Mouse (Mus musculus): ENCODE results near the gene Fbxo39. TPM values are rescaled to one million over a fixed set of nuclear protein-coding genes. Genes with fewer than 3 reads are reported as not detected.

The Fbxo39 gene
- total and polyA plus RNA-seq, 2 experiments from 2014 or later = not detected

- no peak for TF ChIP-seq EP300 (IDR thresholded peaks at IDR 0.05; ENCODE audit: low read depth)
- peak overlapping the region; percentile 80 for H3K4me2 ChIP-seq (ENCODE audit: low read depth, low read length)
- DNase-seq (ENCODE audit: low spot score) (peak; percentile 37), ATAC-seq (ENCODE audit: insufficient read depth, low read depth) (peak; percentile 62)
- H3K9me3 ChIP-seq (replicated peaks; ENCODE audit: control insufficient read depth, low read length) = no peaks in the 10 kb centered on the region
- H3K4me1 ChIP-seq (ENCODE audit: control insufficient read depth, insufficient read depth) = peaks cover 5% of the 10 kb centered on the region; the same call in 1 of the 2 replicates
- 12% methylated on average over 42 of the region's 42 CpGs for WGBS
- H3K36me3 ChIP-seq (replicated peaks; ENCODE audit: control insufficient read depth, insufficient read depth, low read length) = no peaks in the 10 kb centered on the region
- H3K27me3 ChIP-seq (ENCODE audit: control insufficient read depth, insufficient read depth, low read length) = no peaks in the 10 kb centered on the region
- no peak overlapping the region for H3K27ac ChIP-seq (ENCODE audit: low read depth)
- H3K4me3 ChIP-seq (ENCODE audit: low read depth, low read length) = peak overlapping the region; percentile 49
- 0 out of 2 replicates have a peak overlapping the region, but pooled peaks have one; percentile 25 for H3K9ac ChIP-seq (replicated peaks; ENCODE audit: low read depth, low read length)
Measured at GRCm38 (mm10) chr11:72361385-72362346, 47.4 kb downstream of the Fbxo39 start.

GRCm38 (mm10) chr11:72362347-72362741, 48.1 kb downstream of the Fbxo39 start, which contains the start of gene Tekt1:
Gene Tekt1, minus strand, starts transcription at chr11:72362442.
- Histone ChIP-seq H3K36me3 (replicated peaks; ENCODE audit: control insufficient read depth, insufficient read depth, low read length) (no peaks in the 10 kb centered on the region), H3K27me3 (ENCODE audit: control insufficient read depth, insufficient read depth, low read length) (no peaks in the 10 kb centered on the region), H3K4me2 (ENCODE audit: low read depth, low read length) (peak within 1 kb of the TSS; percentile 80), H3K9ac (replicated peaks; ENCODE audit: low read depth, low read length) (0 out of 2 replicates have a peak within 1 kb of the TSS, but pooled peaks have one; percentile 25), H3K4me1 (ENCODE audit: control insufficient read depth, insufficient read depth) (peaks cover 5% of the 10 kb centered on the region; the same call in 1 of the 2 replicates), H3K4me3 (ENCODE audit: low read depth, low read length) (peak within 1 kb of the TSS; percentile 49), H3K9me3 (replicated peaks; ENCODE audit: control insufficient read depth, low read length) (no peaks in the 10 kb centered on the region), H3K27ac (ENCODE audit: low read depth) (no peak within 1 kb of the TSS)
- WGBS = 31% methylated on average over 10 of the region's 10 CpGs
- ATAC-seq (ENCODE audit: insufficient read depth, low read depth) (no peak), DNase-seq (ENCODE audit: low spot score) (no peak)
- no peak for TF ChIP-seq EP300 (IDR thresholded peaks at IDR 0.05; ENCODE audit: low read depth)
- TF ChIP-seq CTCF (IDR thresholded peaks at IDR 0.05; ENCODE audit: low read depth) = no peak

- Histone ChIP-seq H3K9me3 (replicated peaks; ENCODE audit: control insufficient read depth, low read length) (no peaks in the 10 kb centered on the region), H3K27me3 (ENCODE audit: control insufficient read depth, insufficient read depth, low read length) (no peaks in the 10 kb centered on the region), H3K9ac (replicated peaks; ENCODE audit: low read depth, low read length) (no peak overlapping the region), H3K4me3 (ENCODE audit: low read depth, low read length) (no peak overlapping the region), H3K36me3 (replicated peaks; ENCODE audit: control insufficient read depth, insufficient read depth, low read length) (no peaks in the 10 kb centered on the region), H3K4me2 (ENCODE audit: low read depth, low read length) (no peak overlapping the region), H3K27ac (ENCODE audit: low read depth) (no peak overlapping the region), H3K4me1 (ENCODE audit: control insufficient read depth, insufficient read depth) (peaks cover 5% of the 10 kb centered on the region; the same call in 1 of the 2 replicates)
- 31% methylated on average over 8 of the region's 8 CpGs for WGBS
- no peak for DNase-seq (ENCODE audit: low spot score)
- ATAC-seq (ENCODE audit: insufficient read depth, low read depth) = no peak
- TF ChIP-seq EP300 (IDR thresholded peaks at IDR 0.05; ENCODE audit: low read depth) (no peak), CTCF (IDR thresholded peaks at IDR 0.05; ENCODE audit: low read depth) (no peak)
Measured at GRCm38 (mm10) chr11:72363523-72364240, 49.4 kb downstream of the Fbxo39 start.

GRCm38 (mm10) chr11:72364526-72364925, 50.3 kb downstream of the Fbxo39 start:
- DNase-seq (ENCODE audit: low spot score) (no peak), ATAC-seq (ENCODE audit: insufficient read depth, low read depth) (no peak)
- Histone ChIP-seq H3K27me3 (ENCODE audit: control insufficient read depth, insufficient read depth, low read length) (no peaks in the 10 kb centered on the region), H3K4me1 (ENCODE audit: control insufficient read depth, insufficient read depth) (peaks cover 5% of the 10 kb centered on the region; the same call in 1 of the 2 replicates), H3K27ac (ENCODE audit: low read depth) (no peak overlapping the region), H3K9me3 (replicated peaks; ENCODE audit: control insufficient read depth, low read length) (no peaks in the 10 kb centered on the region), H3K9ac (replicated peaks; ENCODE audit: low read depth, low read length) (no peak overlapping the region), H3K4me3 (ENCODE audit: low read depth, low read length) (no peak overlapping the region), H3K4me2 (ENCODE audit: low read depth, low read length) (no peak overlapping the region), H3K36me3 (replicated peaks; ENCODE audit: control insufficient read depth, insufficient read depth, low read length) (no peaks in the 10 kb centered on the region)
- TF ChIP-seq EP300 (IDR thresholded peaks at IDR 0.05; ENCODE audit: low read depth) (no peak), CTCF (IDR thresholded peaks at IDR 0.05; ENCODE audit: low read depth) (no peak)
- WGBS = 92% methylated on average over 5 of the region's 5 CpGs

GRCm38 (mm10) chr11:72366126-72366525, 51.9 kb downstream of the Fbxo39 start:
- Histone ChIP-seq H3K9ac (replicated peaks; ENCODE audit: low read depth, low read length) (no peak overlapping the region), H3K36me3 (replicated peaks; ENCODE audit: control insufficient read depth, insufficient read depth, low read length) (no peaks in the 10 kb centered on the region), H3K4me2 (ENCODE audit: low read depth, low read length) (no peak overlapping the region), H3K9me3 (replicated peaks; ENCODE audit: control insufficient read depth, low read length) (no peaks in the 10 kb centered on the region), H3K27me3 (ENCODE audit: control insufficient read depth, insufficient read depth, low read length) (no peaks in the 10 kb centered on the region), H3K27ac (ENCODE audit: low read depth) (no peak overlapping the region), H3K4me3 (ENCODE audit: low read depth, low read length) (no peak overlapping the region), H3K4me1 (ENCODE audit: control insufficient read depth, insufficient read depth) (peaks cover 5% of the 10 kb centered on the region; the same call in 1 of the 2 replicates)
- 76% methylated on average over 9 of the region's 9 CpGs for WGBS
- DNase-seq (ENCODE audit: low spot score) (no peak), ATAC-seq (ENCODE audit: insufficient read depth, low read depth) (no peak)
- TF ChIP-seq EP300 (IDR thresholded peaks at IDR 0.05; ENCODE audit: low read depth) (no peak), CTCF (IDR thresholded peaks at IDR 0.05; ENCODE audit: low read depth) (no peak)
